Mouse (Mus musculus) forebrain, embryonic 11.5 days (tissue): ENCODE measurements around the gene Nrip3. TPM values are rescaled to one million over a fixed set of nuclear protein-coding genes. Genes with fewer than 3 reads are reported as not detected.

ENCODE experiments used
- ATAC-seq: fragments of 200-750 bp; cut with Nextera tagmentation; replicated peaks from 2 replicates; pipeline ENCODE4 v1.8.0; 2017; ENCODE audit warnings: moderate TSS enrichment; ENCODE audit not compliant: low FRiP score
- DNase-seq: peaks from one replicate; pipeline ENCODE4 v3.0.0-alpha.2; 2017; ENCODE audit warnings: low spot score
- H3K27ac ChIP-seq: fragments of 300-500 bp; sonication (generic); 2 replicates; pipeline ENCODE4 v1.5.1; 2014; ENCODE audit warnings: low read depth, low read length
- H3K27me3 ChIP-seq: fragments of 300-500 bp; sonication (generic); 2 replicates; pipeline ENCODE4 v1.6.1; 2014; ENCODE audit warnings: mild to moderate bottlenecking, low read length, mixed read lengths; ENCODE audit not compliant: control insufficient read depth, insufficient read depth
- H3K36me3 ChIP-seq: fragments of 300-500 bp; sonication (generic); 2 replicates; pipeline ENCODE4 v1.6.1; 2014; ENCODE audit warnings: mild to moderate bottlenecking, low read length, moderate library complexity, mixed read lengths; ENCODE audit not compliant: control insufficient read depth, insufficient read depth
- H3K4me1 ChIP-seq: fragments of 300-500 bp; sonication (generic); replicated peaks from 2 replicates; pipeline ENCODE4 v1.6.1; 2014; ENCODE audit warnings: low read length, mixed read lengths; ENCODE audit not compliant: control insufficient read depth, insufficient read depth
- H3K4me2 ChIP-seq: fragments of 300-500 bp; sonication (generic); 2 replicates; pipeline ENCODE4 v1.6.1; 2014; ENCODE audit warnings: low read depth, mild to moderate bottlenecking, low read length, moderate library complexity, mixed read lengths; ENCODE audit not compliant: severe bottlenecking
- H3K4me3 ChIP-seq: fragments of 300-500 bp; sonication (generic); 2 replicates; pipeline ENCODE4 v1.5.1; 2014; ENCODE audit warnings: low read depth, low read length
- H3K9ac ChIP-seq: fragments of 300-500 bp; sonication (generic); 2 replicates; pipeline ENCODE4 v1.6.1; 2014; ENCODE audit warnings: low read length
- H3K9me3 ChIP-seq: fragments of 300-500 bp; sonication (generic); 2 replicates; pipeline ENCODE4 v1.6.1; 2016; ENCODE audit warnings: low read length, mixed read lengths; ENCODE audit not compliant: control insufficient read depth
- WGBS: fragments of 180-500 bp; shearing (Covaris S2); extraction: QIAGEN DNeasy Blood & Tissue Kit; methylation state at CpG from one replicate; pipeline ENCODE4 v1.1.7; 2014; 5-methylcytosine and 5-hydroxymethylcytosine counted together
- polyA plus RNA-seq: library from polyadenylated mRNA; unstranded; fragments of >200 nt; fragmentation: Nextera tagmentation; extraction: Ambion mirVana; gene quantifications from 2 replicates; pipeline ENCODE4 v1.2.1, GENCODE M21; 2014

Nrip3 gene
- polyA plus RNA-seq, 1 experiment from 2014 or later = 0.83 TPM

- under 1% methylated on average over 72 of the region's 74 CpGs for WGBS
- Histone ChIP-seq H3K9me3 (no peaks in the 10 kb centered on the region), H3K4me2 (peak within 1 kb of the TSS; percentile 82), H3K36me3 (no peaks in the 10 kb centered on the region), H3K27ac (peak within 1 kb of the TSS; percentile 0; the same call in 1 of the 2 replicates), H3K27me3 (no peaks in the 10 kb centered on the region), H3K4me1 (no peaks in the 10 kb centered on the region), H3K4me3 (peak within 1 kb of the TSS; percentile 88), H3K9ac (peak within 1 kb of the TSS; percentile 89)
- DNase-seq (peak; percentile 86), ATAC-seq (peak; percentile 89)
These were observed 29.6 kb downstream of the Nrip3 start, which contains the start of gene Tmem9b for GRCm38 (mm10) chr7:109752008-109752925. Gene Tmem9b (minus strand): TSS chr7:109752875.

GRCm38 (mm10) chr7:109751427-109752007 is 30.3 kb downstream of the Nrip3 start:
- Histone ChIP-seq H3K9ac (peak overlapping the region; percentile 89), H3K27me3 (no peaks in the 10 kb centered on the region), H3K4me3 (peak overlapping the region; percentile 88), H3K27ac (no peak overlapping the region), H3K4me1 (no peaks in the 10 kb centered on the region), H3K4me2 (peak overlapping the region; percentile 82), H3K9me3 (no peaks in the 10 kb centered on the region), H3K36me3 (no peaks in the 10 kb centered on the region)
- WGBS = 2% methylated on average over 13 of the region's 13 CpGs
- peak; percentile 16; the same call in 1 of the 2 replicates for ATAC-seq
- no peak for DNase-seq

GRCm38 (mm10) chr7:109747747-109748146 is 34.1 kb downstream of the Nrip3 start:
- ATAC-seq = no peak
- no peaks in the 10 kb centered on the region for H3K9me3 ChIP-seq
- 83% methylated on average over 1 of the region's 1 CpGs for WGBS

GRCm38 (mm10) chr7:109741703-109742102 is 40.1 kb downstream of the Nrip3 start:
- no peak overlapping the region for H3K4me3 ChIP-seq
- H3K9ac ChIP-seq = no peak overlapping the region
- DNase-seq (no peak), ATAC-seq (no peak)
- no peaks in the 10 kb centered on the region for H3K27me3 ChIP-seq
- H3K4me2 ChIP-seq = no peak overlapping the region
- 87% methylated on average over 4 of the region's 4 CpGs for WGBS
- no peak overlapping the region for H3K27ac ChIP-seq
- no peaks in the 10 kb centered on the region for H3K4me1 ChIP-seq
- no peaks in the 10 kb centered on the region for H3K9me3 ChIP-seq
- H3K36me3 ChIP-seq = no peaks in the 10 kb centered on the region

More at GRCm38 (mm10) chr7:109747747-109748146, 34.1 kb downstream of the Nrip3 start:
- no peak overlapping the region for H3K9ac ChIP-seq
- no peaks in the 10 kb centered on the region for H3K36me3 ChIP-seq
- H3K27ac ChIP-seq = no peak overlapping the region
- H3K4me2 ChIP-seq = no peak overlapping the region
- no peak for DNase-seq
- H3K4me3 ChIP-seq = no peak overlapping the region
- no peaks in the 10 kb centered on the region for H3K27me3 ChIP-seq
- H3K4me1 ChIP-seq = no peaks in the 10 kb centered on the region

GRCm38 (mm10) chr7:109741060-109741459 is 40.8 kb downstream of the Nrip3 start:
- no peaks in the 10 kb centered on the region for H3K9me3 ChIP-seq
- no peak overlapping the region for H3K9ac ChIP-seq
- H3K36me3 ChIP-seq = no peaks in the 10 kb centered on the region
- H3K27ac ChIP-seq = no peak overlapping the region
- no peaks in the 10 kb centered on the region for H3K27me3 ChIP-seq
- H3K4me2 ChIP-seq = no peak overlapping the region
- ATAC-seq = no peak
- no peak overlapping the region for H3K4me3 ChIP-seq
- no peaks in the 10 kb centered on the region for H3K4me1 ChIP-seq
- no peak for DNase-seq
- 90% methylated on average over 1 of the region's 1 CpGs for WGBS

GRCm38 (mm10) chr7:109739822-109740370 is 41.9 kb downstream of the Nrip3 start:
- ATAC-seq (no peak), DNase-seq (no peak)
- Histone ChIP-seq H3K36me3 (no peaks in the 10 kb centered on the region), H3K27me3 (no peaks in the 10 kb centered on the region), H3K9ac (no peak overlapping the region), H3K4me2 (no peak overlapping the region), H3K9me3 (no peaks in the 10 kb centered on the region), H3K4me1 (no peaks in the 10 kb centered on the region), H3K4me3 (no peak overlapping the region), H3K27ac (no peak overlapping the region)
- WGBS = 90% methylated on average over 5 of the region's 5 CpGs

- Histone ChIP-seq H3K4me3 (no peak overlapping the region), H3K9ac (no peak overlapping the region), H3K27ac (no peak overlapping the region), H3K36me3 (no peaks in the 10 kb centered on the region), H3K27me3 (no peaks in the 10 kb centered on the region), H3K4me2 (no peak overlapping the region), H3K9me3 (no peaks in the 10 kb centered on the region), H3K4me1 (no peaks in the 10 kb centered on the region)
- ATAC-seq = no peak
- WGBS = 87% methylated on average over 4 of the region's 4 CpGs
- DNase-seq = no peak
These were observed 47.0 kb downstream of the Nrip3 start for GRCm38 (mm10) chr7:109734806-109735205.

- ATAC-seq (no peak), DNase-seq (no peak)
- Histone ChIP-seq H3K27ac (no peak within 1 kb of the TSS), H3K4me3 (no peak within 1 kb of the TSS), H3K9me3 (no peaks in the 10 kb centered on the region), H3K4me2 (no peak within 1 kb of the TSS), H3K4me1 (no peaks in the 10 kb centered on the region), H3K9ac (no peak within 1 kb of the TSS), H3K27me3 (no peaks in the 10 kb centered on the region), H3K36me3 (no peaks in the 10 kb centered on the region)
- WGBS = 91% methylated on average over 5 of the region's 5 CpGs
These were observed 50.2 kb downstream of the Nrip3 start, which contains the start of gene Ascl3 for GRCm38 (mm10) chr7:109731626-109732025. Gene Ascl3 (minus strand): TSS chr7:109731726.
